Mouse (Mus musculus) WW6 (cell line): ENCODE results near the gene Mdm2.

Experiments
- DNase-seq: peaks from one replicate; pipeline ENCODE4 v3.0.0-alpha.2; 2013; ENCODE audit warnings: low read depth, low spot score

The Mdm2 gene

DNA sequence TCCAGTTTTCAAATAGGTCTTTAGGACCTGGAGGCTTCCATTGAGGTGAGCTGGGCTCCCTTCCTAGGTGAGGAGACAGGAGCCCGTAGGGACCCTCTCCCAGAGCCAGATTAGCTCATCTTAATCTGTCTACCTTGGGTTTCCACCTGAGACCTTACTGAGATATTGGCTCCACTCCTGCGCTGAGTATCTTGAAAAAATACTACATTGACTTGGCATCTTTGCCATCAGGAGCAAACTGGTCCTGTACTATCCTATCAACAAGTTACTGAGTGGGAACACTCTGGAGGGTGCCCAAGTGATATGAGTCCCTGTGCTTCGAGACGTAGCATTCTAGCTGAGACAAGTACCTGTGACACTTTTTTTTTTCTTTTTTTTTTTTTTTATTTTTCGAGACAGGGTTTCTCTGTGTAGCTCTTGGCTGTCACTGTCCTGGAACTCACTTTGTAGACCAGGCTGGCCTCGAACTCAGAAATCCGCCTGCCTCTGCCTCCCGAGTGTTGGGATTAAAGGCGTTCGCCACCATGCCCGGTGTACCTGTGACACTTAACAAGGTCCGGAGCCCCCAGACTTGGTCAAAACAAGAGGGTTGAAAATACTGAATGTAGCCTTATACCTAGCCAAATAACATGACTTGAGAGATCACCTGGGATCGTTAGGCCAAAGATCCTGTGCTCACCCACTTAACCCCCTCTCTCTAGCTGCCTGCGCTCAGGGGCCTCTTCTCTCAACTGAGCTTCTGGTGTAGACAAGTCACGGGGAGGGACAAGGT is 67.9 kb downstream of the Mdm2 start:
- no peak for DNase-seq

DNA sequence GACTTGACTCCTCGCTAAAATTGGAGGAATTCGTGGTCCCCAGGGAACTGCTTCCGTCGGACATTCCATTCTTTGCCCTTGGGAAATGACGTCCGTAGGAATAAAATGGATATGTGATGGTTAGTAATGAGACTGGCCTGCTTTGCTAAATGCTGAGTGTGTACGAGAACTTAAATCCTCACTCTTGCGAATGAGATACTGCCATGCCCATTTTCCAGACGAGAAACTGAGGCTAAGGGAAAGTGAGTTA is 68.4 kb downstream of the Mdm2 start:
- DNase-seq: no peak

DNA sequence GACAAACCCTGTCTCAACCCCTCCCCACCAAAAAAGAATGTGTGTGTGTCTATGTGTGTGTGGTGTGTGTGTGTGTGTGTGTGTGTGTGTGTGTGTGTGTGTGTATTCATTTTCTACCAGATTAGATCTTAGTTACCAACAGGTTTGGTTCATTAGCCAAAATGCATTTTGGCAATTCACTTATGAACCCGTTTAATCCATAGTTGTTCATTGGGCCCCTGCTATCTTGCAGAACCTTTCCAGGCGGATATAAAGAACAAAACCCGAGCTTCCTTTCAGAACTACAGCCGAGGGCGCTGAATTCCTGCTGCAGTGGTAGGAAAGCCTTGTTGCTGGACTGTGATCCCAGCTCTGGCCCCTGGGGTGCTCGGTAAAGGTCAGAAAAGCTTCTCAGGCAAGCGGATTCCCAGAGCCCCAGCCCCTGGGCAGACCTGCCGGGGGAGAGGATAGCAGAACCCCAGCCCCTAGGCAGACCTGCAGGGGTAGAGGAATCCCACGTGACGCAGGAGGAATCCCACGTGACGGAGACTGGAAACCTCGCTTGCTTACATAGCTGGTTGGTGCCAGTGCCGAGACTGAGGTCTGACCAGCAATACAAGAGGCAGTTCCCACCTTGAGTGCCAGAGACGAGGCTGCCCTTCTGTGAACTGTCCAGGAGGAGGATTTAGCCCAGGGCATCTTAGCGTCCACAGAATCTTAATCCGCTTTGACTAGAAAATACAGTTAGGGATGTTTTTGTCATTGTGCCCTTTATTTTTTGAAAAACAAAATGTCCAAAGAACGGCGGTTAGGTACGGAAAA is 69.0 kb downstream of the Mdm2 start:
- DNase-seq: no peak

DNA sequence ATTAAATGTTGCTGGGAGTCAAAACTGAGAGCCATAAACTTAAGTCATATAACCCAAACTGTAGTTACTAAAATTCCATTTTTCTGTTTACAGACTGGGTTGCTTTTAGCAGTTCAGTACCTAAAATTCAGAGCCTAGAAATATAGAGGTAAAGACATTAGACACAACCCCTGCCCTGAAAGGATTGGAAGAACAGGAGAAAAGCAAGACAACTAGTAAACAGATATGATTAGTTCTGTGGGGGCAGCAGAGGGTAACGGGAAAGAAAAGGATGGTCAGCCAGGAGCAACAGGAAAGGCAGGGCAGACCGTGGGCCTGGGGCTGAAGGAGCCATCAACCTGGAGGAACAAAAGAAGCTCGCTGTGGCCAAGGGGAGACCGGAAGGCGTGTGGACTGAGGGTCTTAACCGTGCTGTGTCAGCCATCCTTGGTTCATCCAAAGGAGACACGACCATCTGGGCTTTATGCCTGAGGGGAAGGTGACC is 69.9 kb downstream of the Mdm2 start:
- DNase-seq: no peak

DNA sequence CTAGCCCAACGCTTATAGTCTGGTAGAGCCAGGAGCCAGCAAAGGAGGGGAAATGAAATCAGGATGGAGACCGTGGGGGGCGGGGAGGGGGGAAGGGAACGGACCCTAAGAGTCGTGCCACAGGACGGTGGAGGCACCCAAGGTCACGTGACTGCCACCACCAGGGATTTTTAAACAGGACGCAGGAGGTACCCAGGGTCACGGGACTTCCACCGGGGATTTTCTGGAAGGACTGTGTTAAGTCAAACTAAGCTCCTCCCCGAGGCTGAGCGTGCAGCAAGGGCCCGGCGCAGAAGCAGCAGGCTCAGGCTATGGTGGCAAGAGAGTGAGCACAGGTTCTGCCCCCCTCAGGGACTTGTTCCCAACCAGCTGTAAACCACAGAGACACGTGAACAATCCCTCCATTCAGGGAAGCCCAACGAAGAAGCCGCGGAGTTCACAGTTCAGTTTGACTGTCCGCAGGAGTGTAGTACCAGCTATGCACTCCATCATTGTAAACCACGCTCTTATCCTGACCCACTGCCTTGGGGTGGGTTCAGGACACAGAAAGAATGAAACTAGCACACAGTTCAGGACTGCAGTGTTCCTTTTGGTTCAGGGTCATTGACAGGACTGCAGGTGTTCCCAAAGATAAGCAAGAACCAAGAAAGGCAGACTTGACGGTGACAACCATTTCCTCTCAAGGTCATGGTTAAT is 70.5 kb downstream of the Mdm2 start:
- DNase-seq: no peak

DNA sequence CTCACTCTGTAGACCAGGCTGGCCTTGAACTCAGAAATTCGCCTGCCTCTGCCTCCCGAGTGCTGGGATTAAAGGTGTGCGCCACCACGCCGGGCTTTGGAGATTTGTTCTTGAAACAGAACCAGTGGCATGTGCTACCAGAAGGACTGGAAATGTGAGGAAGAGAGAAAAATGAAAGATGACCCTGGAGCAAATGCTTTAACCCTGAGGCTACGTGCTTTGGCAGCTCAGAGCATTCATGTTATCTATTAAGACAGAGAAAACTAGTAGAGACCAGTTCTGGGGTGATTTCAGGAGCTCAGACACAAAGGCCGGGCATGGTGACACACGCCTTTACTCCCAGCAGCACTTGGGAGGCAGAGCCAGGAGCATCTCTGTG is 71.3 kb downstream of the Mdm2 start:
- no peak for DNase-seq
